Mouse (Mus musculus) monocyte, adult 5-6 weeks (primary cell): ENCODE measurements around the gene Rnf111. TPM values are rescaled to one million over a fixed set of nuclear protein-coding genes. Genes with fewer than 3 reads are reported as not detected.
"Not testable (repeated sequence)": the region's sequence is repeated elsewhere in the genome, so short reads cannot be mapped to it uniquely, and the experiment has no call there.

Experiments
- ATAC-seq: fragments of 153-309, 156-312 bp; replicated peaks from 2 replicates; pipeline ENCODE4 v1.8.0; 2017; ENCODE audit warnings: mild to moderate bottlenecking; ENCODE audit not compliant: low TSS enrichment, insufficient number of reproducible peaks, severe bottlenecking, poor library complexity, low FRiP score
- total RNA-seq: library from RNA; stranded (forward); fragments of 200-1000, 200-491, 200-594 nt; gene quantifications from 3 replicates; pipeline ENCODE4 v1.2.3, GENCODE M21; 2017

The Rnf111 gene
- 46.4 to 83.1 TPM (median 57.7 TPM) in 3 replicates for total RNA-seq

GRCm38 (mm10) chr9:70503626-70504041, at the start of gene Rnf111:
TSS of gene Rnf111 (minus strand) at chr9:70503725.
- ATAC-seq = peak; percentile 99

- ATAC-seq = not testable (repeated sequence)
Measured at GRCm38 (mm10) chr9:70552233-70552632, 48.7 kb upstream of the Rnf111 start.

- ATAC-seq = no peak
Measured at GRCm38 (mm10) chr9:70551524-70551923, 48.0 kb upstream of the Rnf111 start.

- ATAC-seq = no peak
Measured at GRCm38 (mm10) chr9:70548304-70548703, 44.8 kb upstream of the Rnf111 start.

- ATAC-seq = not testable (repeated sequence)
Measured at GRCm38 (mm10) chr9:70546576-70546975, 43.1 kb upstream of the Rnf111 start.

GRCm38 (mm10) chr9:70544831-70545230, 41.3 kb upstream of the Rnf111 start:
- no peak for ATAC-seq

- no peak for ATAC-seq
Measured at GRCm38 (mm10) chr9:70543985-70544384, 40.5 kb upstream of the Rnf111 start.

- ATAC-seq = peak; percentile 14; the same call in 1 of the 2 replicates
Measured at GRCm38 (mm10) chr9:70543048-70543880, 39.7 kb upstream of the Rnf111 start.

- peak; percentile 91 for ATAC-seq
Measured at GRCm38 (mm10) chr9:70542305-70543041, 38.9 kb upstream of the Rnf111 start, which contains the start of gene Sltm. TSS of gene Sltm (plus strand) at chr9:70542754.

- no peak for ATAC-seq
Measured at GRCm38 (mm10) chr9:70541584-70541983, 38.1 kb upstream of the Rnf111 start.

- ATAC-seq = no peak; the same call in 1 of the 2 replicates
Measured at GRCm38 (mm10) chr9:70533328-70533727, 29.8 kb upstream of the Rnf111 start.

- no peak for ATAC-seq
Measured at GRCm38 (mm10) chr9:70524366-70524765, 20.8 kb upstream of the Rnf111 start.

- ATAC-seq = no peak
Measured at GRCm38 (mm10) chr9:70523813-70524212, 20.3 kb upstream of the Rnf111 start.

- no peak for ATAC-seq
Measured at GRCm38 (mm10) chr9:70520651-70521050, 17.1 kb upstream of the Rnf111 start.

GRCm38 (mm10) chr9:70511681-70512080, 8.2 kb upstream of the Rnf111 start:
- ATAC-seq = no peak

GRCm38 (mm10) chr9:70510998-70511583, 7.6 kb upstream of the Rnf111 start:
- ATAC-seq = no peak

GRCm38 (mm10) chr9:70509906-70510525, 6.5 kb upstream of the Rnf111 start:
- no peak for ATAC-seq

- no peak for ATAC-seq
Measured at GRCm38 (mm10) chr9:70506787-70507186, 3.3 kb upstream of the Rnf111 start.

- no peak for ATAC-seq
Measured at GRCm38 (mm10) chr9:70506186-70506585, 2.7 kb upstream of the Rnf111 start.
